Mouse (Mus musculus): Measurements from ENCODE around the gene Zdhhc14.
"Not testable (repeated sequence)": the region's sequence is repeated elsewhere in the genome, so short reads cannot be mapped to it uniquely, and the experiment has no call there.

Zdhhc14 gene

GRCm38 (mm10) chr17:5607352-5607751 is 115.0 kb downstream of the Zdhhc14 start:
- DNase-seq (ENCODE audit: low spot score), result no peak

GRCm38 (mm10) chr17:5609875-5610552 is 117.7 kb downstream of the Zdhhc14 start:
- DNase-seq (ENCODE audit: low spot score), result no peak

- DNase-seq (ENCODE audit: low spot score), result no peak
These were observed 119.9 kb downstream of the Zdhhc14 start for GRCm38 (mm10) chr17:5612236-5612635.

- no peak for DNase-seq (ENCODE audit: low spot score)
These were observed 122.5 kb downstream of the Zdhhc14 start for GRCm38 (mm10) chr17:5614771-5615318.

GRCm38 (mm10) chr17:5621626-5622591 is 129.6 kb downstream of the Zdhhc14 start:
- no peak for DNase-seq (ENCODE audit: low spot score)

- DNase-seq (ENCODE audit: low spot score), result no peak
These were observed 130.4 kb downstream of the Zdhhc14 start for GRCm38 (mm10) chr17:5622764-5623163.

- no peak for DNase-seq (ENCODE audit: low spot score)
These were observed 130.8 kb downstream of the Zdhhc14 start for GRCm38 (mm10) chr17:5623181-5623580.

GRCm38 (mm10) chr17:5624815-5625214 is 132.5 kb downstream of the Zdhhc14 start:
- not testable (repeated sequence) for DNase-seq (ENCODE audit: low spot score)

- DNase-seq (ENCODE audit: low spot score), result no peak
These were observed 134.0 kb downstream of the Zdhhc14 start for GRCm38 (mm10) chr17:5626402-5626801.

- no peak for DNase-seq (ENCODE audit: low spot score)
These were observed 135.3 kb downstream of the Zdhhc14 start for GRCm38 (mm10) chr17:5627664-5628063.

GRCm38 (mm10) chr17:5629651-5630050 is 137.3 kb downstream of the Zdhhc14 start:
- DNase-seq (ENCODE audit: low spot score), result no peak

- DNase-seq (ENCODE audit: low spot score), result no peak
These were observed 142.9 kb downstream of the Zdhhc14 start for GRCm38 (mm10) chr17:5635254-5635653.

- DNase-seq (ENCODE audit: low spot score), result no peak
These were observed 149.1 kb downstream of the Zdhhc14 start for GRCm38 (mm10) chr17:5641436-5641835.

GRCm38 (mm10) chr17:5642918-5643721 is 150.8 kb downstream of the Zdhhc14 start:
- no peak for DNase-seq (ENCODE audit: low spot score)

GRCm38 (mm10) chr17:5650124-5650523 is 157.8 kb downstream of the Zdhhc14 start:
- DNase-seq (ENCODE audit: low spot score), result no peak

GRCm38 (mm10) chr17:5650642-5651041 is 158.3 kb downstream of the Zdhhc14 start:
- DNase-seq (ENCODE audit: low spot score), result no peak

- DNase-seq (ENCODE audit: low spot score), result no peak
These were observed 159.2 kb downstream of the Zdhhc14 start for GRCm38 (mm10) chr17:5651551-5651950.

- DNase-seq (ENCODE audit: low spot score), result no peak
These were observed 161.6 kb downstream of the Zdhhc14 start for GRCm38 (mm10) chr17:5653981-5654380.

- DNase-seq (ENCODE audit: low spot score), result no peak
These were observed 163.2 kb downstream of the Zdhhc14 start for GRCm38 (mm10) chr17:5655536-5655935.

- no peak for DNase-seq (ENCODE audit: low spot score)
These were observed 168.1 kb downstream of the Zdhhc14 start for GRCm38 (mm10) chr17:5660317-5661080.

- DNase-seq (ENCODE audit: low spot score), result no peak
These were observed 174.3 kb downstream of the Zdhhc14 start for GRCm38 (mm10) chr17:5666652-5667051.

Measured in testis, postnatal 10 days (tissue).